Mouse (Mus musculus): Measurements from ENCODE around the gene Zdhhc14. TPM values are rescaled to one million over a fixed set of nuclear protein-coding genes. Genes with fewer than 3 reads are reported as not detected.
A peak's percentile ranks its signal among the peaks of the same experiment; 100 is the strongest.

Gene Zdhhc14
- polyA plus RNA-seq (2012), result 6.5 and 6.7 TPM in 2 replicates

GRCm38 (mm10) chr17:5491801-5492745 is at the start of gene Zdhhc14:
Gene Zdhhc14 (plus strand): TSS chr17:5492557.
- peaks cover 59% of the 10 kb centered on the region for H3K4me1 ChIP-seq (ENCODE audit: control insufficient read depth)

GRCm38 (mm10) chr17:5443260-5443659 is 49.1 kb upstream of the Zdhhc14 start:
- no peak overlapping the region for H3K4me3 ChIP-seq (replicated peaks)
- no peaks in the 10 kb centered on the region for H3K9me3 ChIP-seq (ENCODE audit: control insufficient read depth, low read length)
- TF ChIP-seq TAL1 (IDR thresholded peaks at IDR 0.05; ENCODE audit: low read length) (no peak), GATA1 (IDR thresholded peaks at IDR 0.05; ENCODE audit: low read length) (no peak)
- H3K36me3 ChIP-seq (ENCODE audit: control insufficient read depth), result no peaks in the 10 kb centered on the region
- peaks cover 21% of the 10 kb centered on the region for H3K4me1 ChIP-seq (ENCODE audit: control insufficient read depth)
- H3K27me3 ChIP-seq (ENCODE audit: control insufficient read depth), result peaks cover 33% of the 10 kb centered on the region

More at GRCm38 (mm10) chr17:5491801-5492745, at the start of gene Zdhhc14:
- Histone ChIP-seq H3K36me3 (ENCODE audit: control insufficient read depth) (peaks cover 27% of the 10 kb centered on the region), H3K4me3 (replicated peaks) (peak within 1 kb of the TSS; percentile 93), H3K9me3 (ENCODE audit: control insufficient read depth, low read length) (no peaks in the 10 kb centered on the region), H3K27me3 (ENCODE audit: control insufficient read depth) (no peaks in the 10 kb centered on the region)
- TF ChIP-seq TAL1 (IDR thresholded peaks at IDR 0.05; ENCODE audit: low read length), result no peak
- no peak for TF ChIP-seq GATA1 (IDR thresholded peaks at IDR 0.05; ENCODE audit: low read length)

- H3K36me3 ChIP-seq (ENCODE audit: control insufficient read depth), result no peaks in the 10 kb centered on the region
- TF ChIP-seq GATA1 (IDR thresholded peaks at IDR 0.05; ENCODE audit: low read length) (no peak), TAL1 (IDR thresholded peaks at IDR 0.05; ENCODE audit: low read length) (no peak)
- H3K27me3 ChIP-seq (ENCODE audit: control insufficient read depth), result peaks cover 38% of the 10 kb centered on the region
- H3K4me1 ChIP-seq (ENCODE audit: control insufficient read depth), result peaks cover 20% of the 10 kb centered on the region
- H3K9me3 ChIP-seq (ENCODE audit: control insufficient read depth, low read length), result no peaks in the 10 kb centered on the region
- H3K4me3 ChIP-seq (replicated peaks), result no peak overlapping the region
Measured at GRCm38 (mm10) chr17:5443751-5444150, 48.6 kb upstream of the Zdhhc14 start.

- Histone ChIP-seq H3K36me3 (ENCODE audit: control insufficient read depth) (no peaks in the 10 kb centered on the region), H3K9me3 (ENCODE audit: control insufficient read depth, low read length) (no peaks in the 10 kb centered on the region), H3K4me1 (ENCODE audit: control insufficient read depth) (no peaks in the 10 kb centered on the region), H3K4me3 (replicated peaks) (no peak overlapping the region), H3K27me3 (ENCODE audit: control insufficient read depth) (peaks cover 66% of the 10 kb centered on the region)
- TF ChIP-seq GATA1 (IDR thresholded peaks at IDR 0.05; ENCODE audit: low read length), result no peak
- TF ChIP-seq TAL1 (IDR thresholded peaks at IDR 0.05; ENCODE audit: low read length), result no peak
Measured at GRCm38 (mm10) chr17:5453657-5454056, 38.7 kb upstream of the Zdhhc14 start.

GRCm38 (mm10) chr17:5463912-5464311 is 28.4 kb upstream of the Zdhhc14 start:
- Histone ChIP-seq H3K9me3 (ENCODE audit: control insufficient read depth, low read length) (no peaks in the 10 kb centered on the region), H3K4me1 (ENCODE audit: control insufficient read depth) (no peaks in the 10 kb centered on the region), H3K36me3 (ENCODE audit: control insufficient read depth) (no peaks in the 10 kb centered on the region), H3K4me3 (replicated peaks) (no peak overlapping the region), H3K27me3 (ENCODE audit: control insufficient read depth) (peaks cover 22% of the 10 kb centered on the region)
- TF ChIP-seq GATA1 (IDR thresholded peaks at IDR 0.05; ENCODE audit: low read length) (no peak), TAL1 (IDR thresholded peaks at IDR 0.05; ENCODE audit: low read length) (no peak)

- TF ChIP-seq GATA1 (IDR thresholded peaks at IDR 0.05; ENCODE audit: low read length) (no peak), TAL1 (IDR thresholded peaks at IDR 0.05; ENCODE audit: low read length) (no peak)
- no peaks in the 10 kb centered on the region for H3K36me3 ChIP-seq (ENCODE audit: control insufficient read depth)
- H3K4me1 ChIP-seq (ENCODE audit: control insufficient read depth), result no peaks in the 10 kb centered on the region; the same call in 1 of the 2 replicates
- no peaks in the 10 kb centered on the region for H3K9me3 ChIP-seq (ENCODE audit: control insufficient read depth, low read length)
- peaks cover 27% of the 10 kb centered on the region for H3K27me3 ChIP-seq (ENCODE audit: control insufficient read depth)
- H3K4me3 ChIP-seq (replicated peaks), result no peak overlapping the region
Measured at GRCm38 (mm10) chr17:5466736-5467135, 25.6 kb upstream of the Zdhhc14 start.

- TF ChIP-seq GATA1 (IDR thresholded peaks at IDR 0.05; ENCODE audit: low read length), result no peak
- no peak for TF ChIP-seq TAL1 (IDR thresholded peaks at IDR 0.05; ENCODE audit: low read length)
- Histone ChIP-seq H3K36me3 (ENCODE audit: control insufficient read depth) (no peaks in the 10 kb centered on the region), H3K9me3 (ENCODE audit: control insufficient read depth, low read length) (no peaks in the 10 kb centered on the region), H3K27me3 (ENCODE audit: control insufficient read depth) (peaks cover 27% of the 10 kb centered on the region), H3K4me3 (replicated peaks) (no peak overlapping the region), H3K4me1 (ENCODE audit: control insufficient read depth) (peaks cover 2% of the 10 kb centered on the region)
Measured at GRCm38 (mm10) chr17:5467177-5467576, 25.2 kb upstream of the Zdhhc14 start.

GRCm38 (mm10) chr17:5472268-5472667 is 20.1 kb upstream of the Zdhhc14 start:
- Histone ChIP-seq H3K4me3 (replicated peaks) (no peak overlapping the region), H3K27me3 (ENCODE audit: control insufficient read depth) (peaks cover 20% of the 10 kb centered on the region), H3K4me1 (ENCODE audit: control insufficient read depth) (peaks cover 13% of the 10 kb centered on the region), H3K9me3 (ENCODE audit: control insufficient read depth, low read length) (no peaks in the 10 kb centered on the region), H3K36me3 (ENCODE audit: control insufficient read depth) (no peaks in the 10 kb centered on the region)
- TF ChIP-seq TAL1 (IDR thresholded peaks at IDR 0.05; ENCODE audit: low read length) (no peak), GATA1 (IDR thresholded peaks at IDR 0.05; ENCODE audit: low read length) (no peak)

GRCm38 (mm10) chr17:5475960-5476725 is 16.2 kb upstream of the Zdhhc14 start:
- no peak for TF ChIP-seq TAL1 (IDR thresholded peaks at IDR 0.05; ENCODE audit: low read length)
- TF ChIP-seq GATA1 (IDR thresholded peaks at IDR 0.05; ENCODE audit: low read length), result no peak
- Histone ChIP-seq H3K4me1 (ENCODE audit: control insufficient read depth) (peaks cover 13% of the 10 kb centered on the region), H3K27me3 (ENCODE audit: control insufficient read depth) (peaks cover 13% of the 10 kb centered on the region), H3K4me3 (replicated peaks) (no peak overlapping the region), H3K9me3 (ENCODE audit: control insufficient read depth, low read length) (no peaks in the 10 kb centered on the region), H3K36me3 (ENCODE audit: control insufficient read depth) (no peaks in the 10 kb centered on the region)
